Mouse (Mus musculus) stomach, embryonic 15.5 days (tissue): Measurements from ENCODE around the gene Ptprc. TPM values are rescaled to one million over a fixed set of nuclear protein-coding genes. Genes with fewer than 3 reads are reported as not detected.

ENCODE experiments used
- ATAC-seq: fragments of 200-750 bp; cut with Nextera tagmentation; 2 replicates; pipeline ENCODE4 v1.8.0; 2017; ENCODE audit warnings: low read depth, moderate number of reproducible peaks, moderate TSS enrichment; ENCODE audit not compliant: insufficient read depth, low FRiP score
- H3K27ac ChIP-seq: fragments of 300-500 bp; sonication (generic); 2 replicates; pipeline ENCODE4 v1.5.1; 2015; ENCODE audit warnings: mild to moderate bottlenecking, inconsistent platforms
- H3K27me3 ChIP-seq: fragments of 300-500 bp; sonication (generic); replicated peaks from 2 replicates; pipeline ENCODE4 v1.6.1; 2015; ENCODE audit warnings: inconsistent platforms
- H3K36me3 ChIP-seq: fragments of 300-500 bp; sonication (generic); 2 replicates; pipeline ENCODE4 v1.6.1; 2015; ENCODE audit warnings: inconsistent platforms
- H3K4me1 ChIP-seq: fragments of 300-500 bp; sonication (generic); 2 replicates; pipeline ENCODE4 v1.6.1; 2015; ENCODE audit warnings: inconsistent platforms
- H3K4me2 ChIP-seq: fragments of 300-500 bp; sonication (generic); 2 replicates; pipeline ENCODE4 v1.6.1; 2015; ENCODE audit warnings: mild to moderate bottlenecking, inconsistent platforms
- H3K4me3 ChIP-seq: fragments of 300-500 bp; sonication (generic); replicated peaks from 2 replicates; pipeline ENCODE4 v1.5.1; 2015; ENCODE audit warnings: inconsistent platforms
- H3K9ac ChIP-seq: fragments of 300-500 bp; sonication (generic); 2 replicates; pipeline ENCODE4 v1.6.1; 2015; ENCODE audit warnings: inconsistent platforms
- H3K9me3 ChIP-seq: fragments of 300-500 bp; sonication (generic); 2 replicates; pipeline ENCODE4 v1.6.1; 2016; ENCODE audit warnings: inconsistent platforms
- WGBS: fragments of 180-500 bp; shearing (Covaris S2); methylation state at CpG from one replicate; pipeline ENCODE4 v1.1.7; 2015; 5-methylcytosine and 5-hydroxymethylcytosine counted together
- polyA plus RNA-seq: library from polyadenylated mRNA; unstranded; fragments of >200 nt; fragmentation: Nextera tagmentation; extraction: Ambion mirVana; gene quantifications from 2 replicates; pipeline ENCODE4 v1.2.1, GENCODE M21; 2015

Gene Ptprc
- 6.5 and 7.3 TPM in 2 replicates for polyA plus RNA-seq

DNA sequence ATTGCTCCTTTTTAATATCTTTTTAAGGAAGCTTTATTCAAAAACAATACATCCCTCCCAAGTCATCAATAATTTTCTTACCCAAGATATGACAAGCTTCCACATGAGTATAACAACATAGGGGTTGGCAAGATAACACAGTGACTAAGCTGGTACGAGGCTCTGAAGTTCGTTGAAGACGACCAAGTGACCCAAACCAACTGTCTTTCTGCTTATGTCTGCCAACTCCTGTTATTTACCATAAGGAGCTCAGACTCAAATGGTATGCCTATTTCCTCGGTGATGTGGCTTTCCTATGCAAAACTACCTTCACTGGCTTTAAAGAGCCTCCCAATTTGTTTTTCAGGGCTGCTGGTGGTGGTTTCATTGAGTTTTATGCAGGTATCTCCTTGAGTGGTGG is at the start of gene Ptprc:
Gene Ptprc, minus strand, starts transcription at position 215 of the 400 bp plus-strand sequence.
- Histone ChIP-seq H3K36me3 (no peaks in the 10 kb centered on the region), H3K27ac (no peak within 1 kb of the TSS), H3K9me3 (no peaks in the 10 kb centered on the region), H3K27me3 (no peaks in the 10 kb centered on the region), H3K4me2 (no peak within 1 kb of the TSS), H3K4me1 (no peaks in the 10 kb centered on the region), H3K9ac (no peak within 1 kb of the TSS), H3K4me3 (no peak within 1 kb of the TSS)
- no peak for ATAC-seq
- 54% methylated on average over 4 of the region's 4 CpGs for WGBS

DNA sequence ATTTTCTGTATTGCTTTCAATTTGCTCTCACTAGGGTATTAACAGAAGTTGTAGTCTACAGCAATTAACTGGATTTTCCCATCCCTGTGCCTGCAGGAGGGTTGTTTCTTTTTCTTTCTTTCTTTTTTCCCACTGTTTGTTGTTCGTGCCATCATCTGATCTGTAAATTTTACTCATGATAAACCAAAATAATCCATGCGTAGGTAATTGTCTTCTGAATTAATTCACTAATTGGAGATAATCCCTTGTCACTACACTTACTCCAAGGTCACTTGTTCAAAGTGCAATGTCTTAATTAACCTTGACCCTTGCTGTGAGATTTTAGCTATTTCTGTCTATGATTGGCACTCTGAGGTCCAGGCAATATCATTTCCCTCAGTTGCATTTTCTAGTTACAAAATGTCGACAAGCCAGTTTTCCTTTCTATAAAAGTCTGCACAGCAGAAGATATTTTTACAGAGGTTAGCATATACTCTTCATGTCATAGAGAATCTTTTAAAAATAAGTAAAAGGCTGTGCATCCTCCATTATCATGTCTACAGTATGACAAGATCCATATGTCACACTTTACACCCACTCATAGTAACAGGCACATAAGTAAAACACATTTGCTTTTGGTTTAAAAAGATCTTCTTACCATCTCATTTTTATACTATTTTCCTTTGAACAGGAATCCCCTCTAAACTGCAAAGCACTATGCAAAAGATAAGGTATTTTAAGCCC is 39.4 kb upstream of the Ptprc start:
- H3K4me1 ChIP-seq, result no peaks in the 10 kb centered on the region
- no peak overlapping the region for H3K4me2 ChIP-seq
- no peak overlapping the region for H3K4me3 ChIP-seq
- no peak overlapping the region for H3K27ac ChIP-seq
- H3K36me3 ChIP-seq, result no peaks in the 10 kb centered on the region
- H3K27me3 ChIP-seq, result no peaks in the 10 kb centered on the region
- ATAC-seq, result no peak
- no peak overlapping the region for H3K9ac ChIP-seq
- WGBS, result 74% methylated on average over 3 of the region's 3 CpGs
- no peaks in the 10 kb centered on the region for H3K9me3 ChIP-seq

DNA sequence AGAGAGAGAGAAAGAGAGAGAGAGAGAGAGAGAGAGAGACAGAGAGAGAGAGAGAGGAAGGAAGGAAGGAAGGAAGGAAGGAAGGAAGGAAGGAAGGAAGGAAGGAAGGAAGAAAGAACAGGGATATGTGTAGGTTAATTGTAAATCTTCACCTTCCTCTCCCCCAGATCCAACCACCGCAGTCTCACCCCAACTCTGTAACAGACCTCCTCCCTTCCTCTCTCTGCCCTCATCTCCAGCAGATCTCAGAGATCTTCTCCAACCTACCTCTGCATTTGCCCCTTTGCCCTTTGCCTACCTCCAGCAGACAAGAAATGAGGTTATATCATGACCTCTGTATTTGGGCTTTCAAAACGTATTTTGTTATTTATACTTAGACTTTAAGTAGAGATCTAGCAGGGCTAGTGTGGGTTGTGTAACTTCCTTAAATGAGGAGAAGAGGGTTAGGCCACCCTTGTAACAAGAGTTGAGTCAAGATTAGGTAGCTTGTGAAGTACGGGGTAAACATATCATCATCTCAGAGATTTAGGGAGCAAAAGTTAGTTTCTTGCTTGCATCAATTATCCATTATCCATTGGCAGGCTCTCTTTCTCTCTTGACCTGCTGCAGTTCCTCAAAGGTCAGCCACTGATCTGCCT is 35.0 kb upstream of the Ptprc start:
- Histone ChIP-seq H3K4me3 (no peak overlapping the region), H3K4me1 (no peaks in the 10 kb centered on the region), H3K9ac (no peak overlapping the region), H3K4me2 (no peak overlapping the region), H3K9me3 (no peaks in the 10 kb centered on the region), H3K27ac (no peak overlapping the region), H3K36me3 (no peaks in the 10 kb centered on the region), H3K27me3 (no peaks in the 10 kb centered on the region)
- no peak for ATAC-seq
- WGBS, result 71% methylated on average over 3 of the region's 3 CpGs

DNA sequence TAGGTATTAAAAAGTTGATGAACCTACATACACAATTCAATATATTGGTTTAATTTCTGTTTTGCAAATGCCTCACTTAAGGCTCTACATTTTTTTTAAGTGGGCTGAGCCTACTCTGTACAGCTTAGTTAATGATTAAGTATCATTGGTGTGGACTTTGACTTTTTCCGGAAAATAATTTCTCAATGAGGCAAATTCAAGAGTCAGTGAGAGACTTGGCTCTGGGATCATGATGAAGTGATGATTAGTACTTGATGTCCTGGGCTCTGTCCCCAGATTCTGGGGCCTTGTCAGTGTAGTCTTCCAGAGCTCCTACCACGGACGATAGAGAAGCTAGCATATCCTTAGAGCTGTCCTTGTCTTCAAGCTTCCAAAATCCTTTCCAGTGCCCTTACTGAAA is 34.2 kb upstream of the Ptprc start:
- ATAC-seq, result no peak
- Histone ChIP-seq H3K4me2 (no peak overlapping the region), H3K4me1 (no peaks in the 10 kb centered on the region)

GRCm38 (mm10) chr1:138206041-138206440 is 30.5 kb upstream of the Ptprc start:
- Histone ChIP-seq H3K36me3 (no peaks in the 10 kb centered on the region), H3K4me3 (no peak overlapping the region), H3K27me3 (no peaks in the 10 kb centered on the region), H3K27ac (no peak overlapping the region), H3K9me3 (no peaks in the 10 kb centered on the region), H3K4me2 (no peak overlapping the region), H3K4me1 (no peaks in the 10 kb centered on the region), H3K9ac (no peak overlapping the region)
- WGBS, result 81% methylated on average over 7 of the region's 7 CpGs
- no peak for ATAC-seq

More for the DNA sequence above, 34.2 kb upstream of the Ptprc start:
- H3K9me3 ChIP-seq, result no peaks in the 10 kb centered on the region
- 80% methylated on average over 3 of the region's 3 CpGs for whole genome bisulfite sequencing
- no peaks in the 10 kb centered on the region for H3K36me3 ChIP-seq
- H3K4me3 ChIP-seq, result no peak overlapping the region
- H3K27ac ChIP-seq, result no peak overlapping the region
- H3K27me3 ChIP-seq, result no peaks in the 10 kb centered on the region
- no peak overlapping the region for H3K9ac ChIP-seq

DNA sequence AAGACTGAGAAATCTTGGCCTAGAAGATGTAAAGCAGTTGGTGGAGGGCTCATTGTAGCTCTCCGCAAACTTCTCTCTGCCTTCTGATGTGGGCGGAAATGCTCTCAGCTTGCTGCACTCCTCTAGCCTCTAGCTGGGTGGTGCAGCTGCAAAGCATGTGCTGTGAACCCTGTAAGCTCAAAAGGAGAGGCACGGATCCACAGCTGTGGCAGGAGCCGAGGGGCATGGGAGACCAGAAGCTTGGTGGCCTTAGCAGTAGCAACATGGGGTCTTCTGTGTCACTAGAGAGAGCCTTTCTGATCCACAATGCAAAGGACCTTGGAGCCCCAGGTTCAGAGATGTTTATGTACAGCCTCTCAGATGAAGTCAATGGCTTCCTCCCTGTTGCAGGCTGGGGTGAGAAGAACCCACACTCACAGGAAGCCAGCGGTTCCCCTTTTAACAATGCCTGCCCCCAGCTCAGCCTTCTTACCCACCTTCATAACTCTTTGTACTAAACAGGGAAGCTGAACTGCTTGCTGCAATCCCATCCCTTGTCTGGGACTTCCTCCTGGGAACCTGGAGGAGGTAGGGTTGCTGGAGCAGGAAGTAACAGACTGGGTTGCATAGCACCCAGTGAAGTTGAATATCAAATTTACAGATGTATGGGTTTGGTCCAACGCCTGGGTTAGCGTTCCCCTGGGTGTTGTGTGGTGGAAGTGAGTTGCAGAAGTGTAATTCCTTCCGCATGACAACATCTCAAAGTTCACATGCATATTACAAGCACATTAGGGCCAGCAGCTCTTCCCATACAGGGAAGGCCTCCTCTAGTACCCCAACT is 16.4 kb upstream of the Ptprc start:
- H3K4me2 ChIP-seq, result no peak overlapping the region
- H3K27me3 ChIP-seq, result no peaks in the 10 kb centered on the region
- 0 out of 2 replicates have a peak overlapping the region, but pooled peaks have one; percentile 7 for H3K27ac ChIP-seq
- H3K36me3 ChIP-seq, result no peaks in the 10 kb centered on the region
- H3K9ac ChIP-seq, result no peak overlapping the region
- no peaks in the 10 kb centered on the region for H3K9me3 ChIP-seq
- ATAC-seq, result no peak
- H3K4me3 ChIP-seq, result no peak overlapping the region
- no peaks in the 10 kb centered on the region for H3K4me1 ChIP-seq
- 72% methylated on average over 8 of the region's 8 CpGs for WGBS

- H3K4me3 ChIP-seq, result no peak overlapping the region
- H3K9me3 ChIP-seq, result no peaks in the 10 kb centered on the region
- H3K4me2 ChIP-seq, result no peak overlapping the region
- H3K27me3 ChIP-seq, result no peaks in the 10 kb centered on the region
- no peaks in the 10 kb centered on the region for H3K4me1 ChIP-seq
- WGBS, result 85% methylated on average over 4 of the region's 4 CpGs
- H3K27ac ChIP-seq, result no peak overlapping the region
- H3K36me3 ChIP-seq, result no peaks in the 10 kb centered on the region
- no peak for ATAC-seq
- no peak overlapping the region for H3K9ac ChIP-seq
Observed at GRCm38 (mm10) chr1:138188131-138188530, 12.6 kb upstream of the Ptprc start.

DNA sequence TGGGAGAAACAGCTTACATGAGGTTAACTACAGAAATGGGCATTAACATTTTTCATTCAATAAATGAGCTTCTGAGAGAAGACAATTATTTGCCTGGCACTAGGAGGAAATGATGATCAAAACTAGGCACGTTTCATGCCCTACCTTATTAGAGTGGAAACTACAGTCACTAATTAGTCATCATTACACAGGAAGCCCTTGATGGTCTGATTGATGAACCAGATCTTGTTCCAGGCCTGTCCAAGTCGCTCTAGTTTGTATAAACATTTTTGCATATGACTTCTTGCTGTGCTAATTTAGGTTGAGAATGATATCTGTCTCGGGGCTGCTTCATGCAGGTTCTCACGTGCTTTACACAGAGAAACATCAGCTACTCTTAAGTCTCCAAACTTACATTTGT is 10.4 kb upstream of the Ptprc start:
- ATAC-seq, result no peak
- H3K4me1 ChIP-seq, result no peaks in the 10 kb centered on the region
- H3K27ac ChIP-seq, result no peak overlapping the region
- H3K4me2 ChIP-seq, result no peak overlapping the region
- no peak overlapping the region for H3K9ac ChIP-seq
- H3K9me3 ChIP-seq, result no peaks in the 10 kb centered on the region
- WGBS, result 58% methylated on average over 4 of the region's 4 CpGs
- no peaks in the 10 kb centered on the region for H3K36me3 ChIP-seq
- H3K27me3 ChIP-seq, result no peaks in the 10 kb centered on the region
- no peak overlapping the region for H3K4me3 ChIP-seq

DNA sequence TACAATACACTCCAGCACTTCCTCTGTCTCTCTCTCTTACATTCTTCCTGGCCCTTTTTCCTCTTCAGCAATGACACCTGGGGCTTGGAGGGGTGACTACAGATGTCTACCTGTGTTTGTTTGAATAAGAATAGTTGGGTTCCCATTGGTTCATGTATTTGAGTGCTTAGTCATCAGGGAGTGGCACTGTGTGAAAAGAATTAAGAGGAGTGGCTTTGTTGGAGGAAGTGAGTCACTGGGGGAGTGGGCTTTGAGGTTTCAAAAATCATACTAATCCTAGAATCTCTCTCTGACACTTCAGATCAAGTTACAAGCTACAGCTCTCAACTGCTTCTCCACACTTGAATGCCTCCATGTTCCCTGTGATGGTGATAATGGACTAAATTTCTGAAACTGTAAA is 4.6 kb upstream of the Ptprc start:
- Histone ChIP-seq H3K9me3 (no peaks in the 10 kb centered on the region), H3K4me2 (no peak overlapping the region), H3K27ac (no peak overlapping the region), H3K27me3 (no peaks in the 10 kb centered on the region), H3K36me3 (no peaks in the 10 kb centered on the region), H3K9ac (no peak overlapping the region), H3K4me3 (no peak overlapping the region), H3K4me1 (no peaks in the 10 kb centered on the region)
- no peak for ATAC-seq

DNA sequence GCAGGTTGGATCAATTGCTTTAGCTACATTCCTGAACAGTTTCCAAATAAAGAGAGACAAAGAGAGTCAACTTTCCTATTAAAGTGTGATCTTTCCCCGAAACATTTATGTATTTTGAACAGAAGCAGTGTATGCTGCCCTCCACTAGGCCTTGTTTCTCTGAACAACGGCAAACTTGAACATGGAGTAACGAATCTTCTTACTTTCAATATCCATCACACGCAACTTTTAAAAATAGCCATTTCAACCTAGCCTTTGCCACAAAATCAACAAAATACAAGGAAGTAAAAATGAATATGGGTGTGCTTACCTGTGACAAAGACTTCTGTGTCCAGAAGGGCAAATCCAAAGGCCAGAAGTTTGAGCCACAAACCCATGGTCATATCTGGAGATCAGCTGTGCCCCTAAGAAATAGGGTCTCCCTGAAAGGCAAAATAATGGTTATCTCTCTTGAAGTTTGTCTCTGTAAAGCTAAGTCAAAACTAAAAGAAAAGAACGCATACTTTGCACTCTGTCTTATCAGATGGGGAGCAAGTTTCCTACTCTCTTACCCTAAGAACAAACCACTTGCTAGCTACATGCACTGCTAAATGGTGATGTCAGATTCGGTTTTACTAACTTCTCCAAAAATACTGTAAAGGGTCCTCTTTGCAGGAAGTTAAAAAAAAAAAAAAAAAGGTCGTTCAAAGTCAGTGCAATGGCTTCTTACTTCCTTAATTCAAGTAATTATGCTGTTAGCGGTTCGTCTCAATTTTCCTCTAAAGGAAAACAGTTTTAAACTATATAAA is 609 bp downstream of the Ptprc start:
- WGBS, result 69% methylated on average over 9 of the region's 9 CpGs
- H3K4me1 ChIP-seq, result no peaks in the 10 kb centered on the region
- no peak overlapping the region for H3K4me2 ChIP-seq
- H3K4me3 ChIP-seq, result no peak overlapping the region
- no peaks in the 10 kb centered on the region for H3K36me3 ChIP-seq
- H3K9ac ChIP-seq, result no peak overlapping the region
- no peaks in the 10 kb centered on the region for H3K9me3 ChIP-seq
- ATAC-seq, result no peak
- H3K27me3 ChIP-seq, result no peaks in the 10 kb centered on the region
- no peak overlapping the region for H3K27ac ChIP-seq

DNA sequence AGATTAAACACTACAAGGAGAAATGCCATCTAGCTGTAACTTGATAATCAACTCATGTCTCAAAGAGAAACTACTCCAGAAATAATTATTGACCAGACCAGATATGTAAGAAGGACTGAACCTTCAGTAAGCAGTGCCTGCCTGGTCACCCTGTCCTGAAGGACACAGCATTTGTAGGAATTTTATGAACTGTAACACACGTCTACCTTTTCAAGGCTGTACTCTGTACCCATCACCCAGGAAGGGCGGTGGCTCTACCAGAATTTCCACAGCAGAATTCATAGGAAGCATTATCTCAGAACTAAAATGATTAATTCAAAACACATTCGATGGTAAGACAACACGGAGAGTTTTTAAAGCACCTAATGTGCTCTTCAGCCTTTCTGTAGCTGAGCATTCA is 1.4 kb downstream of the Ptprc start:
- no peaks in the 10 kb centered on the region for H3K36me3 ChIP-seq
- H3K4me2 ChIP-seq, result no peak overlapping the region
- 76% methylated on average over 4 of the region's 4 CpGs for WGBS
- no peaks in the 10 kb centered on the region for H3K4me1 ChIP-seq
- no peaks in the 10 kb centered on the region for H3K9me3 ChIP-seq
- no peak for ATAC-seq
- no peak overlapping the region for H3K4me3 ChIP-seq
- H3K27me3 ChIP-seq, result no peaks in the 10 kb centered on the region
- H3K27ac ChIP-seq, result no peak overlapping the region
- no peak overlapping the region for H3K9ac ChIP-seq
